Mouse (Mus musculus) spleen, postnatal 10 days (tissue): ENCODE measurements around the gene Chrd.

Source experiments
- DNase-seq, 2 experiments: peaks; one replicate each; pipeline ENCODE4 v3.0.0; 2021 to 2022; ENCODE audit warnings: low spot score in 2 of 2

The Chrd gene

DNA sequence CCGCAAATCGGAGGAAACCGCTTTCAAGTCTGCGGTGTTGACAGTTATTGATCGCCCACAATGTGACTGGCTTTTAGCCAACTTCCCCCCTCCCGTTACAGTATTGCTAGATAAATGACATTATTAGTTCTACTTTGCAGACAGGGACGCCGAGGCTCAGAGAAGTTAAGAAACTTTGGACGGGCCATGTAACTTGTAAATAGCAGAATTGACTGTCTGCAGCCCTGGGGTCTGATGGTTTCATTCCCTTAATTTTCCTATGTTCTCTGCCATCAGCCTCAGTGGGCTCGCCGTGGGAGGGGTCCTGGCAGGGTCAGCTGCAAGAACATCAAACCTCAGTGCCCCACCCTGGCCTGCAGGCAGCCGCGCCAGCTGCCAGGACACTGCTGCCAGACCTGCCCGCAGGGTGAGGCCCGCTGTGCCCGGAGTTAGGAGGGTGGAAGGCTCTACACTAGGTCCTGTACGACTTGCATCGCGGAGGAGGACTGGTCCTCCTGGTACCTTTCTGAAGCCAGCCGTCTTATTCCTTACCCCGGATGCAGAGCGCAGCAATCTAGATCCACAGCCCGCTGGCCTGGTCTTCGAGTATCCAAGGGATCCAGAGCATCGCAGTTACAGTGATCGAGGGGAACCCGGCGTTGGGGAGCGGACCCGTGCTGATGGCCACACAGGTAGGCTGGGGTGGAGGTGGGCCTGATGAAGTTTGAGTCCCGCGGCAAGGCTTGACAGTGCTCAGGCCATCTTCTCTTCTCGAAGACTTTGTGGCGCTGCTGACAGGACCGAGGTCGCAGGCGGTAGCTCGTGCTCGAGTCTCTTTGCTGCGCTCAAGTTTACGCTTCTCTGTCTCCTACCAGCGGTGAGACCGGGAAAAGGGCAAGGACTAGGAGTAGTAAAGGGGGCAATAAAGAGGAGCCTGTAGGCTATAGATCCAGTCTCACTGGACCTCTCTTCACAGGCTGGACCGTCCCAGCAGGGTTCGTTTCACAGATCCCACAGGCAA is 1.1 kb downstream of the Chrd start, which contains the start of gene Thpo:
Gene Thpo, minus strand, starts transcription at position 781 of the 1,000 bp plus-strand sequence.
- DNase-seq = no peak

DNA sequence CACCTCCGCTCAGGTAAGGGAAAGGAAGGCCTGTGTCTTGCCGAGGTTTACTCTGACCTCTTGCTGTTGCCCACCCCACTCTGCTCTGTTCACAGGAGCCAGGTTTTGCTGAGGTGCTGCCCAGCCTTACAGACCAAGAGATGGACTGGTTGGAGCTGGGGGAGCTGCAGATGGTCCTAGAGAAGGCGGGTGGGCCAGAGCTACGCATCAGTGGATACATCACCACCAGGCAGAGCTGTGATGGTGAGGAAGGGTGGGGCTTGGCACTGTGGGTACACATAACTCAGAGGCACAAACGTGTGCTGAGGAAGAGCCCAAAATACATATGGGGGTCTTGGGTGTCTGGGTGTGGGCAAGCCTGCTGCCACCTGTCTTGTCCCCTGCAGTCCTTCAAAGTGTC is 2.7 kb downstream of the Chrd start:
- no peak for DNase-seq

DNA sequence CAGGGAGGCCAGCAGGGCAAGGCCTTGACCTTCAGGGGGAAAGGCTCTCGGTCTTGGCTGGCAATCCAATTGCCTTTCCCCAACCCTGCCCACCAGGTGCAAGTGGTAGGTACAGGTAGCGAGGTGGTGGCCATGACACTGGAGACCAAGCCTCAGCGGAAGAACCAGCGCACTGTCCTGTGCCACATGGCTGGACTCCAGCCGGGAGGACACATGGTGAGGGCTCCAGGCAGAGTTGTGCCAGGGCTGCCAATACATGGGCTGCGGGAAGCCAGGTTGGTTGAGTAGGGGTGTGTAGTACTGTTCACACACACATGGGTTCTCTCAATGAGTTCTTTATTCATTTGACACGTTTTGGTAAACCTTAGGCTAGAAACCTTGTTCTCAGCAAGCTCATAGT is 3.2 kb downstream of the Chrd start:
- no peak for DNase-seq

DNA sequence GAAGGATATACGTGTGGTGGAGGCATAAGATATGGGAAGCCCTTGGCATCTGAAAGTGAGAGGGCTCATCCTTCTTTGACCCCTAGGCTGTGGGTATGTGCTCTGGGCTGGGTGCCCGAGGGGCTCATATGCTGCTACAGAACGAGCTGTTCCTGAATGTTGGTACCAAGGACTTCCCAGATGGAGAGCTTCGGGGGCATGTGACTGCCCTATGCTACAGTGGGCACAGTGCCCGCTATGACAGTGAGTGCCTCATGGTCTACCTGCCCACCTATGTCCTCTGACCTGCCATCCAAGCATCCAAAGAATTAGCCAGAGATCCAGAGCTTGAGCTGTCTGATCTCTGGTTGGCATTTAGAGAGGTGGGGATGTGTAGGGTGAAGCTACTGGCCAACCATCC is 3.9 kb downstream of the Chrd start:
- DNase-seq = no peak

DNA sequence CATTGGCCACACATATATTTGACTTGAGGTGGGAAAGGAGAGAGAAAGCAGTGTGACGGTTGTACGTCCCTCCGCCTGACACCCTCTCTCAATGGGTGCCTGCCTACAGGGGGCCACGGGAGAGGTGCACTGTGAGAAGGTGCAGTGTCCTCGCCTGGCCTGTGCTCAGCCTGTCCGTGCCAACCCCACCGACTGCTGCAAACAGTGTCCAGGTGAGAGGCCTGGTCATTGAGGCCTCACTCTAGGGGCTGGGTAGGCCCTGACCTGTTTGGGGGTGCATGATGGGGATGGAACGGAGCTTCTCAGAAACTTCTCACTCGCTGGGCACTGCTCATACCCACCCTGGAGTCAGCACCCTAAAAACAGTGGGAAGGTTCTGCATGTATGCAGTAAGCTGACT is 6.9 kb downstream of the Chrd start:
- no peak for DNase-seq

GRCm38 (mm10) chr16:20746641-20747040 is 13.7 kb downstream of the Chrd start:
- DNase-seq = no peak

DNA sequence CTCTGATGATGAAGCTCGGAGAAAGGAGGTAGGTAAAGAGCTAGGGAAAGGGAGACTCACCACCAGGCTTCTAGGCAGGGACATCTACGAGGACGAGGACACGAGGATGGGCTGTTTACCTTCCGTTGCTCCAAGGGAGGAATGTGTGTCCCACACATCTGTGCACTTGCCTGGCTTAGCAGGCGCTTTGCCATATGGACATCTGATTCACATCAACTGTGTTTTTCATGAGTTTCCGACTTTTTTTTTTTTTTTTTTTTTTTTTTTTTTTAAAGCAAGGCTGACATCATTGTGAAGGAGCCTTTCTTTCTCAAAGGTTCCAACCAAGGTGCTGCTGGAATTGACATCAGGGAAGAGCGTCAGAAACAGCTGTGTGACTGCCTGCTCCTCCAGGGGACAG is 17.6 kb downstream of the Chrd start:
- DNase-seq = no peak

DNA sequence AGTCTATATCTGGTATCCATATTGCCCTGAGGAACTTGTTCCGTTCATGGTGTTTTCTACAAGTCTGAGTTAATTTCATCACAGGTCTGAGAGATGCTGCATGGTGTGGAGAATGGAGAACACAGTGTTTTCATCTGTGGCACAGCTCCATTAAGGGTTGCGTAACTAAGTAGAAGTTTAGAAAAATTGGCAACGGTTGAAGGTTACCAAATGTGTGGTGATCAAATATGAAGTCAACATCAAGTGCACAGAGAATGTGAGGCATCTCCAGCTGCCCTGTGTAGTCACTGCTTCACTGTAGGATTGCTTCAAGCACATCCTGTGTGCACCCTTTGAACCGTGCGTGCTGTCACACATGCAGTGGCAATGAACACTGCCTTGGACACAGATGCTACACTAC is 23.1 kb downstream of the Chrd start:
- no peak for DNase-seq

- no peak for DNase-seq
Observed at GRCm38 (mm10) chr16:20757385-20757784, 24.5 kb downstream of the Chrd start.

DNA sequence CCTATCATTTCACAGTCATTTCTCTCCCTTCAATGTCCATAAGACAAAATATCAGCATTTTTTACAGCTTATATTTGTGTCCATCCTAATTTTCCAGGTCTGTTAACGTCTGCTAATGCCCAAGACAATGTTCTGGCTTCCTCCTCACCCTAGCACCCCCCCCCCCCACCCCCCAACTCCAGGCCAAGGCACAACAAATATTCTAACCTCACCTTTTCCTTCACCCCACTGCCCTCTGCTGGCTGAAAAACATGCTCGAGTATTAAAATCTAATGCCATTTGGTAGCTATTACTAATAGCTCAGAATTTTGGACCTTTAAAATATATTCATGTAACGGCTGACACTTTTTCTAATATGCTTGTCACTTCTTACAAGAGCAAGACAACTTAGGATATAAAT is 28.8 kb downstream of the Chrd start:
- DNase-seq = peak in 1 of 2 experiments; percentile 68

DNA sequence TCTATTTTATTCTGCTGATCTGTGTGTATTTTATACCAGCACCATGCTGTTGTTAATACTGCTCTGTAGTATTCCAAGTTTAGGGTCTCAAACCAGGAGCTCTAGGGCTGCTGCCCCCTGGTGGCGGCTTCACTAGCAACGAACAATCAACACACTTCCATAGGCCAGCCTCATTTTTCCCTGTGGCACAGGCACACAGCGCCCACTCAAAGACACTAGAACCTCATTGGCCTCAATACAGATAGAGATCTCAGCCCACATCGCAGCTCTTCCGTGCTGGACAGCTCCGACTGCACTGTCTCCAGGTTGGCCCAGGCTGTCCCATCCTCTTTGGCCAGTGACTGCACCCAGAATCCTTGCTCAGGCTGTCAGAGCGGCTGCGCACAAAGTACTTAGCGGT is 32.3 kb downstream of the Chrd start:
- peak; percentile 20 to 68 for DNase-seq

GRCm38 (mm10) chr16:20775021-20775420 is 42.1 kb downstream of the Chrd start:
- DNase-seq = no peak

DNA sequence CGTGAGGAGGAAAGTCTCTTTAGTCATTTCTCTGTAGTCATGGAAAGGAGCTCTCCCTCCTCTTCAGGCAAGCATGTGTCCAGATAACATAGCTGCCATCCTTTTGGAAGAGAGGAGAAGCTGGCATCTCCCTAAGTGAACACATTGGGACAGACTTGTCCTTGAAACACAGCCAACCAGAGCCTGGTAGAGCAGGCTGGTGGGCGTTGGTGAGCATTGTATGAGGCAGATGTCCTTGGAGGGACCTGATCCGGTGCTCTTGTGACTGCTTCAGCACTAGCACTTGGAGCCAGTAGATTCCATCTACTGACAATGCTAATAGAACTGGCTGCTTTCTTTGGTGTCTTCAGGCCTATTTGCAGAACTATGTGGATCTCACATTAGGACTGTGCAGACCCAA is 46.9 kb downstream of the Chrd start:
- no peak for DNase-seq

GRCm38 (mm10) chr16:20781101-20781630 is 48.2 kb downstream of the Chrd start:
- no peak for DNase-seq

- DNase-seq = no peak
Observed at GRCm38 (mm10) chr16:20783891-20784290, 51.0 kb downstream of the Chrd start.

DNA sequence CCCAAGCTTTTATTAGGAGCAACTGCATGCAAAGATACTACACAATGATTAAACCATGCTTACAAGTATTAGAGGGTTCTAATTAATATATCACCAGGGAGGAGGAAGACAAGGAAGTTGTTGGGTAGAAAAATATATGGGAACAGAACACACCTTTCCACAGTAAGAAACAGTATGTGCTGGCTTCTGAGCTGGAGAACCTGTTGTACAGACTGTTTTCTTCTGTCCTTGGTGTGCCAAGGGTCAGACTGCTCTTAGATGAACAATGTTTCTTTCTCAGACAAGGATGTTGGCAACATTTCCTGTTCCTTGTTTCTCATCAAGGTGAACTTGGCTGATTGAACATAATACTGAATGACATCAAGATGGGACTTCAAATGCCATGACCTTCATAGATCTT is 51.8 kb downstream of the Chrd start:
- no peak for DNase-seq

DNA sequence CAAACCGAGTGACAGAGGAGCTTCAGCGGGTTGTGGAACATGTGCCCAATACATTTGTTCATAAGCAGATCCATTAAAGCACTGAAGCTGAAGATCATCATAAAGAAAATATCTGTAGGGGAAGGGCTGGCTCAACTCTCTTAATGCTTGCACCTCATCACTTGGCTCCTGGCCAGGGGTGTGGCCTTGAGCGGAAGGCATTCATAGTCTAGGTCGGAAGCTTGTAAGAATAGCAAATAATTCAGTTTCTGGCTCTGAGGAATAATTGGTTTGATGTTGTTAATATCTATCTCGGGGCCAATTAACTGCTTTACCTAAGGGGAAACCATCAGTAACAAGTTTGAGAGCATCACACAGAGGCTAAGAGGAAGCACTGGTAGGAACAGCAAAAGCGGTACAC is 53.6 kb downstream of the Chrd start:
- DNase-seq = no peak

DNA sequence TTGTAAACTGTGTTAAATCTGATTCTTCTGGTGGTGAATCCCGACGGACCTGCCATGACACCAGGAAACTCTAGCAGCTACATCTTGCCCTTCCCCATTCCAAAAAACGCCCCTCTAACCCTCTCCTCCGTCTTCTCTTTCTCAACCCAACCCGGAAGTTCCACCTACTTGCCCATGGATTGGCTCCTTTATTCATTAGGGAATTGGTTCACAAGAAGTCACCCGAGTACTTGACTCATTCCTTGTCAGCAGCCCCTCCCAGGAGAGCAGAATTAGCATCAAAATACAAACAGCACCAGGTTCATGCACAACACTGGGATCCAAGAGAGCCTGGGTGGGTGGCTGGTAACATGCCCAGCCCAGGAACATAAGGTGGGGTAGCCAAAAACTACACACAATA is 58.9 kb downstream of the Chrd start:
- no peak for DNase-seq
